Mouse (Mus musculus): ENCODE data around the gene Gm21677. TPM values are rescaled to one million over a fixed set of nuclear protein-coding genes. Genes with fewer than 3 reads are reported as not detected.
"Not testable (repeated sequence)": the region's sequence is repeated elsewhere in the genome, so short reads cannot be mapped to it uniquely, and the experiment has no call there.

Gene Gm21677
- not detected in 2 replicates for polyA plus RNA-seq (2016; fragmentation: Nextera tagmentation; extraction: Ambion mirVana)

DNA sequence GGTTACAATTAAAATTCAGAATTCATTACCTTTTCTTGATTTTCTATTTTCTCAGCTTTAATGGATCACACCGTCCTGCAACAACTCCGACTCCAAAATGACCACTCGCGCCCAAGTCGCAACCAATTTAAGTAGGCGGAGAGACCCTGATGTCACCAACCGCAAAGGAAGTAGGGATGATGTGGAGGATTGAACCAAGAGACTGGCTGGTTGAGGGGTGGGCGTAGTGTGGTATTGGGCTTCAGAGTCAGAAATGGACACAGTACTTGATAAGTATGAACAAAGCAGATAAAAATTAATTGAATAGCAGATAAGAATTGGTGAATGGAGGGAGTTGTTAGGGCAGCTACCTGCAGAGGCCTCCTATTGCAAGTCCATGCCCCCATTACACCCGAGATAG is at the start of gene Gm21677:
Gene Gm21677, minus strand, starts transcription at position 101 of the 400 bp plus-strand sequence.
- H3K4me1 ChIP-seq: not testable (repeated sequence)

DNA sequence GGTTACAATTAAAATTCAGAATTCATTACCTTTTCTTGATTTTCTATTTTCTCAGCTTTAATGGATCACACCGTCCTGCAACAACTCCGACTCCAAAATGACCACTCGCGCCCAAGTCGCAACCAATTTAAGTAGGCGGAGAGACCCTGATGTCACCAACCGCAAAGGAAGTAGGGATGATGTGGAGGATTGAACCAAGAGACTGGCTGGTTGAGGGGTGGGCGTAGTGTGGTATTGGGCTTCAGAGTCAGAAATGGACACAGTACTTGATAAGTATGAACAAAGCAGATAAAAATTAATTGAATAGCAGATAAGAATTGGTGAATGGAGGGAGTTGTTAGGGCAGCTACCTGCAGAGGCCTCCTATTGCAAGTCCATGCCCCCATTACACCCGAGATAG is 39.0 kb upstream of the Gm21677 start, which contains the start of gene Gm21693:
Gene Gm21693, minus strand, starts transcription at position 101 of the 400 bp plus-strand sequence.
- not testable (repeated sequence) for H3K4me3 ChIP-seq (replicated peaks); H3K9ac ChIP-seq; H3K9me3 ChIP-seq; H3K27ac ChIP-seq; ATAC-seq (ENCODE audit: low FRiP score); H3K27me3 ChIP-seq; H3K36me3 ChIP-seq (replicated peaks); H3K4me1 ChIP-seq; H3K4me2 ChIP-seq
- no CpG with 5 or more reads among the region's 9 CpGs for WGBS

More for the DNA sequence above, at the start of gene Gm21677:
- H3K27me3 ChIP-seq; H3K4me2 ChIP-seq; H3K9ac ChIP-seq; H3K9me3 ChIP-seq; ATAC-seq (ENCODE audit: low FRiP score); H3K4me3 ChIP-seq (replicated peaks); H3K27ac ChIP-seq; H3K36me3 ChIP-seq (replicated peaks): not testable (repeated sequence)
- WGBS: no CpG with 5 or more reads among the region's 9 CpGs

DNA sequence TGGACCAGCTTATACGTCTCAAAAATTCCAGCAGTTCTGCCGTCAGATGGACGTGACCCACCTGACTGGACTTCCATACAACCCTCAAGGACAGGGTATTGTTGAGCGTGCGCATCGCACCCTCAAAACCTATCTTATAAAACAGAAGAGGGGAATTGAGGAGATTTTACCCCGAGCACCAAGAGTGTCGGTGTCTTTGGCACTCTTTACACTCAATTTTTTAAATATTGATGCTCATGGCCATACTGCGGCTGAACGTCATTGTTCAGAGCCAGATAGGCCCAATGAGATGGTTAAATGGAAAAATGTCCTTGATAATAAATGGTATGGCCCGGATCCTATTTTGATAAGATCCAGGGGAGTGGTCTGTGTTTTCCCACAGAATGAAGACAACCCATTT is 34.4 kb upstream of the Gm21677 start:
- not testable (repeated sequence) for H3K27ac ChIP-seq; H3K9me3 ChIP-seq; H3K36me3 ChIP-seq (replicated peaks); H3K27me3 ChIP-seq; ATAC-seq (ENCODE audit: low FRiP score); H3K4me2 ChIP-seq; H3K4me1 ChIP-seq; H3K9ac ChIP-seq; H3K4me3 ChIP-seq (replicated peaks)
- no CpG with 5 or more reads among the region's 11 CpGs for WGBS

Other genes starting within 250 kb of the Gm21677 start
- not detected in 2 replicates for gene Gm21693, start 38.9 kb upstream of the Gm21677 start, polyA plus RNA-seq (2016; fragmentation: Nextera tagmentation; extraction: Ambion mirVana)
- gene Gm21704, start 103.7 kb upstream of the Gm21677 start, polyA plus RNA-seq (2016; fragmentation: Nextera tagmentation; extraction: Ambion mirVana): not detected in 2 replicates
- not detected in 2 replicates for gene Gm21708, start 103.7 kb upstream of the Gm21677 start, polyA plus RNA-seq (2016; fragmentation: Nextera tagmentation; extraction: Ambion mirVana)